Mouse (Mus musculus) E14TG2a.4 (cell line): Measurements from ENCODE around the gene Entpd8.

Source experiments
- H3K27me3 ChIP-seq: 2 replicates; pipeline ENCODE4 v1.6.1; 2014; ENCODE audit warnings: low read length, control low read depth; ENCODE audit not compliant: insufficient read depth
- H3K36me3 ChIP-seq: 2 replicates; pipeline ENCODE4 v1.6.1; 2014; ENCODE audit warnings: low read length, control low read depth; ENCODE audit not compliant: insufficient read depth
- H3K4me1 ChIP-seq: replicated peaks from 2 replicates; pipeline ENCODE4 v1.6.1; 2014; ENCODE audit warnings: low read depth, low read length, control low read depth
- H3K4me3 ChIP-seq: replicated peaks from 2 replicates; pipeline ENCODE4 v1.5.1; 2014; ENCODE audit warnings: mild to moderate bottlenecking, low read length
- H3K9me3 ChIP-seq: 2 replicates; pipeline ENCODE4 v1.6.1; 2014; ENCODE audit warnings: low read length, control low read depth
- CTCF ChIP-seq: conservative IDR thresholded peaks from 2 replicates; pipeline ENCODE4 v1.5.1; 2014; ENCODE audit warnings: low read length
- NANOG ChIP-seq: IDR thresholded peaks from 2 replicates; pipeline ENCODE4 v1.6.1; 2014; ENCODE audit warnings: borderline replicate concordance, low read length, mixed read lengths
- POU5F1 ChIP-seq: IDR thresholded peaks from 2 replicates; pipeline ENCODE4 v1.6.1; 2014; ENCODE audit warnings: low read length, borderline replicate concordance

Entpd8 gene

GRCm38 (mm10) chr2:25080076-25080475, at the start of gene Entpd8:
Entpd8 (plus strand) TSS chr2:25080304.
- no peaks in the 10 kb centered on the region for H3K4me1 ChIP-seq
- TF ChIP-seq POU5F1 (no peak), CTCF (no peak), NANOG (no peak)
- H3K9me3 ChIP-seq = no peaks in the 10 kb centered on the region
- H3K4me3 ChIP-seq = no peak within 1 kb of the TSS
- peaks cover 13% of the 10 kb centered on the region for H3K27me3 ChIP-seq
- no peaks in the 10 kb centered on the region for H3K36me3 ChIP-seq

- no peaks in the 10 kb centered on the region for H3K27me3 ChIP-seq
- H3K36me3 ChIP-seq = peaks cover 3% of the 10 kb centered on the region; the same call in 1 of the 2 replicates
- no peak overlapping the region for H3K4me3 ChIP-seq
- no peak for TF ChIP-seq POU5F1
- TF ChIP-seq NANOG = no peak
- no peak for TF ChIP-seq CTCF
- no peaks in the 10 kb centered on the region for H3K9me3 ChIP-seq
- H3K4me1 ChIP-seq = peaks cover 3% of the 10 kb centered on the region; the same call in 1 of the 2 replicates
Measured at GRCm38 (mm10) chr2:25034994-25035393, 45.1 kb upstream of the Entpd8 start.

GRCm38 (mm10) chr2:25040089-25040488, 40.0 kb upstream of the Entpd8 start:
- Histone ChIP-seq H3K4me3 (no peak overlapping the region), H3K36me3 (peaks cover 14% of the 10 kb centered on the region), H3K9me3 (no peaks in the 10 kb centered on the region), H3K27me3 (no peaks in the 10 kb centered on the region), H3K4me1 (peaks cover 3% of the 10 kb centered on the region; the same call in 1 of the 2 replicates)
- TF ChIP-seq CTCF = no peak
- TF ChIP-seq NANOG = no peak
- TF ChIP-seq POU5F1 = no peak

- no peak overlapping the region for H3K4me3 ChIP-seq
- TF ChIP-seq POU5F1 = no peak
- TF ChIP-seq NANOG = no peak
- TF ChIP-seq CTCF = no peak
- H3K36me3 ChIP-seq = peaks cover 21% of the 10 kb centered on the region; the same call in 1 of the 2 replicates
- H3K4me1 ChIP-seq = peaks cover 19% of the 10 kb centered on the region
- no peaks in the 10 kb centered on the region for H3K9me3 ChIP-seq
- peaks cover 23% of the 10 kb centered on the region for H3K27me3 ChIP-seq
Measured at GRCm38 (mm10) chr2:25050921-25051320, 29.2 kb upstream of the Entpd8 start.

GRCm38 (mm10) chr2:25051450-25051849, 28.7 kb upstream of the Entpd8 start:
- peaks cover 25% of the 10 kb centered on the region for H3K27me3 ChIP-seq
- peaks cover 21% of the 10 kb centered on the region; the same call in 1 of the 2 replicates for H3K36me3 ChIP-seq
- no peaks in the 10 kb centered on the region for H3K9me3 ChIP-seq
- H3K4me3 ChIP-seq = no peak overlapping the region
- peaks cover 20% of the 10 kb centered on the region for H3K4me1 ChIP-seq
- TF ChIP-seq NANOG = no peak
- no peak for TF ChIP-seq POU5F1
- no peak for TF ChIP-seq CTCF

- Histone ChIP-seq H3K4me1 (peaks cover 23% of the 10 kb centered on the region), H3K27me3 (peaks cover 25% of the 10 kb centered on the region), H3K9me3 (no peaks in the 10 kb centered on the region), H3K36me3 (peaks cover 21% of the 10 kb centered on the region; the same call in 1 of the 2 replicates), H3K4me3 (no peak overlapping the region)
- TF ChIP-seq NANOG (no peak), CTCF (no peak), POU5F1 (no peak)
Measured at GRCm38 (mm10) chr2:25053101-25053500, 27.0 kb upstream of the Entpd8 start.

- Histone ChIP-seq H3K36me3 (peaks cover 21% of the 10 kb centered on the region; the same call in 1 of the 2 replicates), H3K4me3 (peak within 1 kb of the TSS; percentile 83), H3K9me3 (no peaks in the 10 kb centered on the region), H3K4me1 (peaks cover 36% of the 10 kb centered on the region), H3K27me3 (peaks cover 25% of the 10 kb centered on the region)
- no peak for TF ChIP-seq CTCF
- TF ChIP-seq NANOG = no peak
- TF ChIP-seq POU5F1 = no peak
Measured at GRCm38 (mm10) chr2:25054221-25055067, 25.7 kb upstream of the Entpd8 start, which contains the start of gene Nsmf. Nsmf (plus strand) TSS chr2:25054355.

GRCm38 (mm10) chr2:25055068-25055405, 25.1 kb upstream of the Entpd8 start:
- Histone ChIP-seq H3K9me3 (no peaks in the 10 kb centered on the region), H3K4me1 (peaks cover 40% of the 10 kb centered on the region), H3K36me3 (peaks cover 21% of the 10 kb centered on the region; the same call in 1 of the 2 replicates), H3K4me3 (peak overlapping the region; percentile 83), H3K27me3 (peaks cover 27% of the 10 kb centered on the region)
- TF ChIP-seq CTCF (no peak), POU5F1 (no peak), NANOG (no peak)
